Mouse (Mus musculus) cerebellum, adult 2 months (tissue): ENCODE measurements around the gene Alppl2.

Experiments used
- CTCF ChIP-seq: fragments of 200-500 bp; IDR thresholded peaks from 2 replicates; pipeline ENCODE4 v1.5.1; 2011; ENCODE audit warnings: low read depth, mild to moderate bottlenecking, control low read depth, low read length, moderate library complexity, borderline replicate concordance; ENCODE audit not compliant: insufficient read depth
- POLR2A ChIP-seq: fragments of 200-500 bp; IDR thresholded peaks from 2 replicates; pipeline ENCODE4 v1.6.1; 2011; ENCODE audit warnings: low read length, control low read depth, borderline replicate concordance; ENCODE audit not compliant: insufficient read depth

GRCm38 (mm10) chr1:87060913-87061312 is 28.8 kb downstream of the Alppl2 start:
- TF ChIP-seq POLR2A (no peak), CTCF (no peak)
